Mouse (Mus musculus): ENCODE data around the gene Mrpl22.
"Not testable (repeated sequence)": the region's sequence is repeated elsewhere in the genome, so short reads cannot be mapped to it uniquely, and the experiment has no call there.

The Mrpl22 gene

DNA sequence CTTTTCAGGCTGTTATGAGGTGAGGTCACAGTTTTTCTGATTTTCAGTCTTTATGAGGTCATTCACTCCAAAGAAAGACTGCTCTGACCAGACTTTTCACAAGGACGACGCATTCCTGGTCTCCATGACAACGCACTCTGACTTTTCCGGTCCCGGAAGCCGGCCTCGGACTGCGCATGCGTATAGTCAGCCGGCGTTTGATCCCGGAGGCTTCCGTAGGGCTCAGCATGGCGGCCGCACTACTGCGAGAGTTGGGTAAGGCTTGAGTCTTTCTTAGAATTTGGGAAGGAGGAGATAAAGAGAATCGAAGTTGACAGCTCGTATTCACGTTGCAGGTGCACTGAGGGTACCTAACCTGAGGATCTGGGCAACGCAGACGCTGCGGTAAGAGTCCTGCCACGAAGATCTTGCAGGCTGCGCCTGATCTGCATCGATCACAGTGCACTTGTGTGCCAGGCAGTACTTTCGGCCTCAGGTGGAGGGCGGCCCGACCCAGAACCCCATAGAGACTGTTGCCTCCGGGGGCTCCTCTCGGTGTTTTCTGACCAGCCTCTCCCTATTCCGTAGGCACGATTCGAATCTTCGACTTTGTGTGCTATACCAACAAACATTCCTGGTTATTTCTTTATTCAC is at the start of gene Mrpl22:
Gene Mrpl22 (plus strand): TSS at position 203 of the 633 bp plus-strand sequence.
- peak; percentile 97 for DNase-seq (ENCODE audit: low spot score)

DNA sequence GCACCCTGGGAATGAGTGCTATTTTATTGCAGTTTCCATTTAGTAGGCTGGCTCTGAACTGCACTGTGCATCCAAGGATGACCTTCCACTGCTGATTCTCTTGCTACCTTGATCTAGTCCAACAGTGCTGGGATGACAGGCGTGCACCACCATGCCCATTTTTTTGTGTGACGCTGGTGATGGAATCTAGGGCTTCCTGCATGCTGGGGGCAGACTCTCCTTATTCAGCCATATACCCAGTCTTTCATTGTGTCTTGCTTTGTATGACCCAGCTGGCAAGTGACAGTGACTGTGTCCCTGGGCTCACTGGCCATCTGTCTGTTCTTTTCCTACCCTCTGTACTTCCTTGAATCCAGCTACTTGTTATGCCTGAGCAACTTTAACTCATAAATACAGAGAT is 47.8 kb upstream of the Mrpl22 start:
- DNase-seq (ENCODE audit: low spot score), result no peak

DNA sequence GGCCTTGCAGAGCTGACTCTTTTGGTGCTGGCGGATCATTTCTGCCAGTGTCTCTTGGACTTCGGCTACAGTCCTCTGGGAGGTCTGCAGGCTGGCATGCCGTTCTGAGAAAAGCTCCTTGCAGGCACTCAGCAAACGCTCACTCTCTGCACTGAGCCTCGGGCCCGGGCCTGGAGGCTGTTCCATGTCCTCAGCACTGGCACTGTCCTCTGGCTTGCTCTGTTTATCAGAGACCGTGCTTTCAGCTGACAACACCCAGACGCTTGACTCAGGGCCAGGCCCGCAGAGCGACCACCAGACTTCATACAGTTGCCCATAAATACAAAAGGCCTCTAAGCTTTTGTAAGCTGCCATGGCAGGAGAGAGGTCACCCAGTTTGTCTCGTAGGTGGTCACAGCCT is 46.4 kb upstream of the Mrpl22 start:
- DNase-seq (ENCODE audit: low spot score), result no peak

DNA sequence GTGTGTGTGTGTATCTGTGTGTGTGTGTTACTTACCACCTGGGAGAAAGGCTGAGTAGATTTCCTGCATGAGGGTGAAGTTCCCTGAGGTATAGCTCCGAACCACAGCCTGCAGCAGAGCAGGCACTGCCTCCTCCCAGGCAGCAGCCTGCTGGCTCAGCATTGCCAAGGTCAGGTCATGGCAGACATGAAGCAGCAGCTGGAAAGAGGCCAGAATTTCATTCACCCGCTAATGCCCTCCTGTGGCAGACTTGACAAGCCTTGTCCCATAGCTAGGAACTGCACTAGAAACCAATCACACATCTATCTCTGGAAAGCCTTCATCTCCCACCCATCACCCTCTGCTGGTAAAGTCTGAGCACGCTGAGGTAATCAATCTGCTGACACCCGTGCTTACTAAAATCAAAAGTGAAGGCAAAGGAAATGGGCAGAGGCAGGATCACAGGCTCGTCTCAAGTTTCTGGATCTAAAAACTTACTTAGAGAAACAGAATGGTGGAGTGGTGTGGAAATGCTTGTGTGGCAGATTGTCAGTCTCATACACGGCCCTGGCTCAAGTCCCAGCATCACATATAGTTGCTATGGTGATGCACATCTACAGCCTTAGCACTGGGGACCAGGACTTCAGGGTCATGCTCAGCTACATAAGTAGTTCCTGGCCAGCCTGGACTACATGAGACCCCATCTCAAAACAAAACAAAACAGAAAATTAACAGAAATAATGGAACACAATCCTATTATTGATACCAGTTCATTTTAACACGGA is 44.9 kb upstream of the Mrpl22 start:
- peak; percentile 52 for DNase-seq (ENCODE audit: low spot score)

DNA sequence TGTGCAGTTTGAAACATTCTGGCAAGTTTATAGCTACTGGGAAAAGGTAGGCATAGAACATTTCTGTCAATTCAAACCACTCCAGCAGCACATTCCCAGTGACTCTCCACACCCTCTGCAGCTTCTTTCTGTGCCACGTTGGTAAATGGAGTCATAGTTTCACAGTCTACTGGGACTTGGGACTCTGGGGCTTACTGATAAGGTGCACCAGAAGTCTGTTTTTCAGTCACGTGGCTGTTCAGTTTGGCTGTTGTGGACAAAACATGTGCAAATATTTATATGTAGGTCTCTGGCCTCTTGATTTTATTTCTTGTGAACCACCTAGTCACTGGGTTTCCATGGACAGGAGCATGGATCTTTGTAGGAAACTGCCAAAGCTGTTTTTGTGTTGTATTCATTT is 43.9 kb upstream of the Mrpl22 start:
- DNase-seq (ENCODE audit: low spot score), result no peak

DNA sequence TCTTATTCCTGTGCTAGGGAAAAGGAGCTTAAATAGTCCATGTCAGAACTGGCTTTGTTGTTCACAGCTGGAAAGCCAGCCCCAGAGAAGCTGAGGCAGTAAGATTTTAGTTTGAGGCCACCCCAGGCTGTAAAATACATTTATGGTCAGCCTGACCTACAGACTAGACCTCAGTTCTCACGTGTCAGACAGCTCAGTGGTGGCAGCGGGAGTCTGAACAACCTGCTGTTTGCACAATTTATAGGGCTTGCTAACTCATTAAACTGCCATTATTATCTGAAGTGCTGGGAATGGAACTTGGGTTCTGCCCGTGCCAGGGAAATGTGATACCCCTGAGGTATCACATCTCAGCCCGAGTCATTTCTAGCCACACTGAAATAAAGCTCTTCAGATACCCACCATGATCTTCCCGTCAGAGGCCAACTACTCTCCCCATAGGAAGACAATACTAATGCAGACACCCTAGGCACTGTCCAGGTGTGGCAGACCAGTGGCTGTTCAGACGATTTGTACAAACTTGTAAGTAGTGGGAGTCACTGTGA is 42.1 kb upstream of the Mrpl22 start:
- no peak for DNase-seq (ENCODE audit: low spot score)

DNA sequence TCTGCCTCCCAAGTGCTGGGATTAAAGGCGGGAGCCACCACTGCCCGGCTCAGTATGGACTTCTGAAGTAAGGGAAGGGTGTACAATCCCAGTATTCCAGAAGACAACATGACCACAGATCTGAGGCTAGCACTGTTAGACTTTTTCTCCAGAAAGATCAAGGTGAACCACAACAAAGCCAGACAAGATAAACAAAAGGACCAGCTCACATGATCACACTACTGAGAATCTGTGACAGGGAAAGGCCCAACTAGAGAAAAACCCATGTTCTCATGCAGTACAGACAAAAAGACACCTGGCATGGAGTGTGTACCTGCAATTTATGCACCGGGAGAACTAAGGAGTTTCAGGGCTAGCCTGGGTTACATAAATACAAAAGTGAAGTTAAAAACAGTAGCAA is 39.4 kb upstream of the Mrpl22 start:
- DNase-seq (ENCODE audit: low spot score), result no peak

DNA sequence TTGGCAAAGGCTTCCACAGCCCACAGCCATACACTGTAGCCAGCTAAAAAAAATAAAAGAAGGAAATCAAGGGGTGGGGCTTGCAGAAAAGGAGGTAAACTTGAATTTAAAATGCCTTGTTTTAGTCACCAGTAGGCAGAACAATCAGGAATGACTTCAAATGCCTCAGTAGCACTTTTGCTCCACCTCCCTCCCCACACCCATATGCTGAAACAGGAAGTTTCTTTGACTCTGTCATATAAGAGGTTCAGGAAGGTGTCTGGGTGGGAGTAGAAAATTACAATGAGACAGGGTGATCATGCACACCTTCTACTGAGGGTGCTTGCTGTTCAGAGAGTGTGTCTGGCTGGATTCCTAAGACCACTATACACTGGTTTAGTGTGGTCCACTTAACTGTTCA is 36.6 kb upstream of the Mrpl22 start:
- DNase-seq (ENCODE audit: low spot score), result no peak

DNA sequence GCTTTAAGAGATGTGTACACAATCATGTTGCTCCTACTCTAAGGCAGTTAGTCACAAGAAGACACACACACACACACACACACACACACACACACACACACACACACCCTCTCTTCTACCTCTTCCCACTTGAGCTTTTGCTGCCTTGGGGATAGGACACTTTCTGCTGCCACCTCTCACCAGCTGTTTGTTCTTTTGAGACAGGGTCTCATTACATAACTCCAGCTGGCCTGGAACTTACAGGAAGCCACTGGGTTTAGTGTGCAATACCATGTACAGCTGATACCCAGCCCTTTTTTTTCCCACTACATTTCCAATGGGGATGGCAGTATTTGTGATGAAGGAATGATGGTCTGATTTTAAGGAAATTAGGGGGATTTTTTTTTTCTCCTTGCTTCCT is 36.2 kb upstream of the Mrpl22 start:
- no peak for DNase-seq (ENCODE audit: low spot score)

DNA sequence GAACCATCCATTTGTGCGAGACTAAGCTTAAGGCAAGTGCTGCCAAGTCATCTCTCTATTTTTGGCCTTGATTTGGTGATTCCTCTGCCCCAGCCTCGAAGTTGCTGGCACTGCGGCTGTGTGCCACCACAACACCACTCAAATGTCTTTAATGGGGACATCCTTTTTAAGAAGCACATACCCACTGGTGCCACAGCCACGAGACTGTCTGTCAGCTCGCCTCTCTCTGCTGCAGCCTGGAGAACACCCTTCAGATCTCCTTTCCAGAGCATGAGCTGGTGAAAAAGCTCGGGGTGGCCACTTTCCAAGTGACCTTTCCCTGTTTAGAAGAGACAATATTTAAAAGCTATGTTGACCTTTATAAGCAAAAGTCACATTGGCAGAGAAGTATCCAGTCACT is 34.8 kb upstream of the Mrpl22 start:
- no peak for DNase-seq (ENCODE audit: low spot score)

DNA sequence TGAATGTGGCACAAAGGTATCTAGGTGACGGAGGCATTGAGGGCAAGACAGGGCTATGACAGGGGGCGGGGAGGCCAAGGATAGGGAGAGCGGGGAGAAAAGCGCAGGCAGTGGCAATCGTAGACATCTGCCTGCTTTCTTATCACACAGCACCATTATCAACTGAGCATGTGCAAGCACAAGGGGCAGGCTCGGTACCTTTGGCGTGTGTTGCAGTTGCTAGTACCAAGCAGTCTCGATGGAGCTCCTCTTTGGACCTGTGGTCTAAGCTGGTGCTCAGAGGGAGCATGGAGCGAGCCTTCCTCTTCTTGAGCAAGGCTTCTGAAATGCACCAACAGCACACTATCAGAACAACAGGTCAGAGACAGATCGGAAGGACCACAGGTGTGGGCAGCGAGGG is 32.6 kb upstream of the Mrpl22 start:
- DNase-seq (ENCODE audit: low spot score), result no peak

DNA sequence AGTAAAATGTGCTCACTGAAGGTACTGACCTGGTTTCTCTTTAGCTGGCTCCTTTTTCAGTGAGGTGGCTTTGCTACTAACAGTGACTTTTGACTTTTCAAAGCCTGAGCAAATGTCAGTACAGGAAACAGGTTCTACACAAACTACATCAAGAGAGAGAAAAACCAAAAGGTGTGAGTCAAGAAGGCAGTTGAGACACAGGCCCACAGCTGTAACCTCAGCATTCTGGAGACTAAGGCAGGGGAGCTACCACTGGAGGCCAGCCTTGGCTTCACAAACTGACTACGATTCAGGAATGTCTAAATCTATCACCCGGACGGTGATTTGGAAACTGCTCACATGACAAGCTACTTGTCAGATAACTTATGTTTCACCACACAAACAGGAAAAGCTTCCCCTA is 32.0 kb upstream of the Mrpl22 start:
- DNase-seq (ENCODE audit: low spot score), result no peak

DNA sequence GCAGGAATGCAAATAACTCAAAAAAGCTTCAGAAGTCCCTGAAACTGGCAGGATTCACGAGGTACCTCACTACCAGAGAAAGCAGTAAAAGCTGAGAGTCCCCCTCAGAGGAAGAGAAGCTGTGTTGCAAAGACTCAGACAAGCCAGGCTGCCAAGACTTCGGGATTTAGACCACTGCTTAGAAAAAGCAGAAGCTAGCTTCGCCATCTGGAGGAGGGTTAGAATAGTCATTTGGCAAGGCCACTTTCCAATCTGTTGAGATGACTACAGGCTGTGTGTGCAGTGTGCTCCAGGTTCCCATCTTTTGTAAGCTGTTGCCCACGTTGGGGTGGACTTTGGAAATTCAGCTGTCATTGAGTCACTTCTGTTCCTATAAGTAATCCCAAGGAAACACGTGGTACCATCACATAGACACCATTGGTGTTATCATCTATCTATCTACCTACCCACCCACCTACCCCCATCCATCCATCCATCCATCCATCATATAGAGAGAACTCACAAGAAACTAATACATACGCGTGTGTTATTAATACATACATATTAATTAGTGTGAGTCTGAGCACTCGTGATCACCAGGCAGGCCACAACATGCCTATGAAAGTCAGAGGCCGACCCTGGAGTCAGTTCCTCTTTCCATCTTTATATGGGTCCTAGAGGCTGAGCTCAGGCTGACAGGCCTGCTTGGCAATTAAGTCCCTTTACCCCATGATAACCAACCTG is 27.6 kb upstream of the Mrpl22 start:
- no peak for DNase-seq (ENCODE audit: low spot score)

DNA sequence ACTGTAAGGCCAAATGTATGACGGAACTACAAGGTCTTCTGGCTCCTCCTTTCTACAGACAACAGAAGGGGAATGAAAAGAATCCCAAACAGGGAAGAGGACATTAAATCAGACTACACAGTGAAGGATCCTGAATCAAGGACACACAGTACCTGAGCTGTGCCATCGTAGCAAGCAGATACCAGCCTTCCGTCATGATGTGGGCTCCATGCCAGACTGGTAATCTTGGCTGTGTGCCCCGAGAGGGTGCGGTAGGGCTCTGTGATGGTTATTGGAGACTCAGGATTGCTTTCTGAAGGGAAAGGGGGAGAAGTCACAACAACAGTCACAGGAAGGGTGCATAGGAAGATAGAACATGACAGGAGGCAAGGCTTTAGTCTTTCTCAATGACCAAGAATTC is 25.2 kb upstream of the Mrpl22 start:
- DNase-seq (ENCODE audit: low spot score), result peak; percentile 17

DNA sequence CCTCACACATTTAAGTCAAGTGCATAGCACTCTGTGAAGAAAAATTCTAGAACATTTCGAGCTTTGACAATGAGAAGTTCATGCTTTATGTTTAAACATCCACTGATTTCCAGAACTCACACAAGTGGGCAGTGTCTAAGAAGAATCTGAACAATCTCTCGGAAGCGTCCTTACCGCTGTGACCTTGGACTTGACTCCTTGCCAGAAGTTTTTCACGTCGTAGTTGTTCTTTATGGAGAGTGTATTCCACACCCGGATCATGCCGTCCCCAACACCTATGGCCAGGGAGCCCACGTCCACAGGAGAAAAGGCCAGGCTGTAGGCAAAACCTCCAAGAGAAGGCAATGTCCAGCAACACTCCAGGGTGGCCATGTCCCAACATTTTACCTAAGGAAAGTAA is 16.0 kb upstream of the Mrpl22 start:
- no peak for DNase-seq (ENCODE audit: low spot score)

DNA sequence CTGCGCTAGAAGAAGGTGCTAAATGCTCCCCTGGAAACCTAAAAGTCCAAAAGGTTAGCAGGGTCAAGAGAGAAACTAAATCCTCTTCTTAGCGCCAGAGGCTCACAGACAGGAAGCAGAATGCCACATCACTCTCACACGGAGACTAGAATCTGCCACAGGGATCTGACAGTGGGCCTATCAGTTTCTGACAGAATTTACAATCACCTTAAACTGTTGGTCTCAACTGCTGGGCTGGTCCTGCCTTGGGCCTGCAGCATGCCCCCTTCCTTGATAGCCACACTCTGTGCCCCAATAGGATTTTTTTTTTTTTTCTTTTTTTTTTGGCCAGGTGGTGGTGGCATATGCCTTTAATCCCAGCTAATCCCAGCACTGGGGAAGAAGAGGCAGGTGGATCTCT is 14.6 kb upstream of the Mrpl22 start:
- no peak for DNase-seq (ENCODE audit: low spot score)

DNA sequence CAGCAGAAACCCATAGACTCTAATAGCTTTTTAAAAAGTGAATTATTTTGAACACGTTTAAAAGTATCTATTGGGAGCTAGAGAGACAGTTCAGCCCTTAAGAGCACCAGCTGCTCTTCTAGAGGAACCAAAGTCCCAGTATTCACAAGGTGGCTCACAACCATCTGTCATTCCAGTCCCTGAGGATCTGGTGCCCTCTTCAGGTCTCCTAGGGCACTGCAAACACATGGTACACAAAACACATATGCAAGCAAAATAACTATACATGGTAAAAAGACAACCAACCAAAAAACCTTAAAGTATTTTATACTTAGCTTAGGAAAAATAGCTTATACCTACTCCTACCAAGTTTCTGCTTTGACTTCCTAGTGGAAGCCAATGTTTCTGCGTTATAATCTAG is 6.4 kb upstream of the Mrpl22 start:
- no peak for DNase-seq (ENCODE audit: low spot score)

DNA sequence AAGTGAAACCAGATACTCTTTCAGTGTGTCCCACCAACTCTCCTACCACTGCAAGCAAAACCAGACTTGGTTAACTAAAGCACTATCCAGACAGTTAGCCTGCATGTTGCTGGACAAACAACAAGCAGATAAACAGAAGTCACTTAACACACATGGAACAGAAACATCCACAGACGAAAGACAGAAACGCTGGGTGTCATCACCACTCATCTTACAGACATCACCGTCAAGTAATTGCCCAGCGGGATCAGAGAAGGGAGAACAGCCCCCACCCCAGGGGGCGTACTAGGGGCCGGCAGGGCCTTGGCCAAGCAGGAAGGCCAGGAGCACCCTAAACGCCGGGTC is 3.7 kb upstream of the Mrpl22 start:
- DNase-seq (ENCODE audit: low spot score), result no peak

DNA sequence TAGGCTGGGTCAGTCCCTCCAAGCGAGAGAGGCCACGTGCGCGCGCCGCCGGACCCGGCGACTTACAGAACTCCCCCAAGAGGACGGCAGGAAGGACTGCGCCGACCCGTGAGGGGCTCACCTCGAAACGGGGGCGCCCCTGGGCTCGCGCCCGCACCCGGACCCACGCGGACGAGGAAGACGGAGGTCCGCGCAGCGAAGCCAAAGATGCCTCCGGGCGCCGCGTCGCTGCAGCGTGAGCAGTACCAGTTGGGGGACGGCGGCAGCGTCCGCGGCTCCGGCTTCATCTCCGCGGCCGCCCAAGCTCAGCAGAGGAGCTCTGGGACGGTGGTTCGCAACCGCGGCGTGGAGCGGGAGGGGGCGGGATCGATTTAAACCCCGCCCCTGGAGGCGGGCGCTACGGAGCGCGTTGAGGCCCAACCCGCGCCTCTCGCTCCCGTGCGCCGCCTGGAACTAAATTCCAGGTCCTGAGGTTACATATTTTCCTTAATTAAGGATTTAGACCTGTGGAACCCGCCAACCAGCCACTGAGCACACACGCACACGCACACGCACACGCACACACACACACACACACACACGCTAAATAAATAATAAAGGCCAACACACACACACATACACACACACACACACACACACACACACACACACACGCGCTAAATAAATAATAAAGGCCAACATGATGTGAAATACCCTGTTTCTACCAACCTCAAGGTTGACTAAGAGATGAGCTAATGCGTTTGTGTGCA is 3.1 kb upstream of the Mrpl22 start, which contains the start of gene Gemin5:
Gene Gemin5 (minus strand): TSS at position 373 of the 749 bp plus-strand sequence.
- DNase-seq (ENCODE audit: low spot score), result peak; percentile 84

DNA sequence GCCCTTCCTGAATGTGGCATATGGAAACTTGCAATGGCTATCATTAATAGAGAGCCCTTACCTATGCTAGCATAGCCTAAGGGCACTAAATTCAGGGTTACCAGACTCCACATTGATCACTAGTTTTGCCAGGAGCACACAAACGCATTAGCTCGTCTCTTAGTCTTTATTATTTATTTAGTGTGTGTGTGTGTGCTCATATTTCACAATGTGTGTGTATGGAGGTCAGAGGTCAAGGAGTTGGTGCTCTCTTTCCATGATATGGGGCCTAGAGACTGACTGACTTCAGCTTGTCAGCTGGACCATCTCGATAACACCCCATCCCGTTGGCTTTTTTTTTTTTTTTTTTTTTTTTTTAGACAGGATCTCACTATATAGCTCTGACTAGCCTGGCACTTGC is 1.8 kb upstream of the Mrpl22 start:
- no peak for DNase-seq (ENCODE audit: low spot score)

DNA sequence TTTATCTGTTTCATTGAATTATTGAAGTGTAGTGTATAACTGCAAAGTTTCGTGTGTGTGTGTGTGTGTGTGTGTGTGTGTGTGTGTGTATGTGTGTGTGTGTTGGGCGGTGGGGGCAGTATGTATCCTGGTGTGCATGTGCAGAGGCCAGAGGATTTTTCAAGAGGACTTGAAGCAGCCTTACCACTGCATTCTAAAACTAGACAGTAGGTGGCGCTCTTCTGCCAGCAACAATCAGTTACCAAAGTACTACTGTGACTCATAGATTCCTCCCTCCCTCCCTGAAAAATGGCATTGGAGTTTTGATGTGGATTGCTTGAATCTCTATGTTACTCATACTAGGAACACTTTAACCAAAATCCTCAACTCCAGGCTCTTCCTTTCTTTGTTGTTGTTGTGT is 8.1 kb downstream of the Mrpl22 start:
- peak; percentile 67 for DNase-seq (ENCODE audit: low spot score)

DNA sequence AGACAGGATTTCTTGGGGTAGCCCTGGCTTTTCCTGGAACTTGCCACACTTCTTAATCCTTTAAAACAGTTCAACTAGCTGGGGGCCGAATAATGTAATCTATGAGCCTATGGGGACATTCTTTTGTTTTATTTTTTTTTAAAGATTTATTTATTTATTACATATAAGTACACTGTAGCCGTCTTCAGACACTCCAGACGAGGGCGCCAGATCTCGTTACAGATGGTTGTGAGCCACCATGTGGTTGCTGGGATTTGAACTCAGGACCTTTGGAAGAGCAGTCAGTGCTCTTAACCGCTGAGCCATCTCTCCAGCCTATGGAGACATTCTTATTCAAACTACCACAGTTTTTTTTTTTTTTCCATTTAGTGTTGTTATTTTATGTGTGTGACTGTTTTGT is 8.5 kb downstream of the Mrpl22 start:
- not testable (repeated sequence) for DNase-seq (ENCODE audit: low spot score)
